7 mouse cellular contexts compared by ENCODE assay signal in the genomic region with DNA sequence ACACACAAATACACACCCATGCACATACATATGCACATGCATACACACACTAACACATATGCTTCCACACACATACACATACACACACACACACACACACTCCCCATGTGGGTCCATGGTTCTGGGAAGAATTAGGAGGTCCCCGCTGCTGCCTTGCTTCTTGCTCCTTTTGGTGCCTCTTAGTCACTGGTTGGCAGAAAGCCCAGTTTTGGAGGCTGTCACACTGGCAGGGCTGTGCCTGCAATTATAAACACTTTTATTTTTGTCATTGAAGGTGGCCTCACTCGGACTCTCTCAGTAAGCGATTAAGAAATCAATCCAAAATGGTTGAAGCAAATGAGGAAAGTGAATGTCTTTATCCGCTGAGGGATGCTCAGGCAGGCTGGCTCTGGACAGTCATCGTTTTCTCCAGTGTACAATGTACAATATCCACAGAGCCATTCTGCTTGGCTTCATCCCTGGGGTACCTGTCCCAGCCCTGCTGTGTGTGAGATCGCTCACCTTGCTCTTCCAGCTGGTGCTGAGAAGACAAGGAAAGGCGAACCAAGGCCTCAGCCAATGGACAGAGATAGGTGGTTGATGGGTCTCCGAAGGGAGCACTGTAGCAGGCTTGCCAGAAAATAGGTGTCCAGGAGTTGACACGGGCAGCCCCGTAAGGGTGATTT.
A peak's percentile ranks its signal among the peaks of the same experiment; 100 is the strongest.
DNase-seq lines count a peak whose midpoint lies in the region; ATAC-seq lines count a peak whose summit lies in the region.

No protein-coding gene starts in this region.

- WGBS in liver, embryonic 11.5 days, result 78% methylated on average over 10 of the region's 10 CpGs

- ATAC-seq in liver, embryonic 11.5 days (replicated peaks; ENCODE audit: low FRiP score), result no peak

- no peak overlapping the region for H3K4me3 ChIP-seq in liver, embryonic 11.5 days (ENCODE audit: low read depth, low read length)

- DNase-seq in urinary bladder, postnatal 14 days (ENCODE audit: low spot score), result peak; percentile 22
- DNase-seq in urinary bladder, postnatal 10 days (ENCODE audit: low spot score), result no peak
- peak; percentile 59 for DNase-seq in cerebellum, adult 9-10 months
- DNase-seq in heart, postnatal 36 days, result peak; percentile 32 to 42
- peak; percentile 18 for DNase-seq in lung, postnatal 14 days
- DNase-seq in liver, embryonic 11.5 days (ENCODE audit: low spot score), result no peak
- no peak for DNase-seq in testis, postnatal 10 days (ENCODE audit: low spot score)

- no peak overlapping the region for H3K4me2 ChIP-seq in liver, embryonic 11.5 days

- H3K9me3 ChIP-seq in liver, embryonic 11.5 days (ENCODE audit: control insufficient read depth, low read length), result no peaks in the 10 kb centered on the region

- H3K27me3 ChIP-seq in liver, embryonic 11.5 days (replicated peaks; ENCODE audit: control insufficient read depth, insufficient read depth, low read length), result no peaks in the 10 kb centered on the region

- H3K27ac ChIP-seq in liver, embryonic 11.5 days (ENCODE audit: low read depth, low read length), result no peak overlapping the region

- intact Hi-C loops in heart, postnatal 36 days (cut with DNase I), result no loop called here

- H3K9ac ChIP-seq in liver, embryonic 11.5 days (ENCODE audit: low read depth, low read length), result no peak overlapping the region

- no peaks in the 10 kb centered on the region for H3K4me1 ChIP-seq in liver, embryonic 11.5 days (replicated peaks; ENCODE audit: control insufficient read depth, insufficient read depth, low read length)

- no peaks in the 10 kb centered on the region for H3K36me3 ChIP-seq in liver, embryonic 11.5 days (ENCODE audit: control insufficient read depth, insufficient read depth, low read length)

Comparison
In these comparisons a context has a peak if more than half of its experiments do, and no peak if none do; other contexts are left out.
1. DNase-seq: peak in urinary bladder, postnatal 14 days (single experiment), cerebellum, adult 9-10 months (single experiment), heart, postnatal 36 days (2 of 2) and lung, postnatal 14 days (single experiment); none in urinary bladder, postnatal 10 days (single experiment), liver, embryonic 11.5 days (single experiment) and testis, postnatal 10 days (single experiment).